Mouse (Mus musculus) stomach, postnatal 0 days (tissue): ENCODE results near the gene Cdyl.

ENCODE experiments used
- CTCF ChIP-seq: IDR thresholded peaks from 2 replicates; pipeline ENCODE4 v1.5.1; 2016; ENCODE audit warnings: antibody characterized with exemption, low read depth, mild to moderate bottlenecking, moderate library complexity
- EP300 ChIP-seq: optimal IDR thresholded peaks from 2 replicates; pipeline ENCODE3; 2016; ENCODE audit warnings: antibody characterized with exemption

- TF ChIP-seq CTCF (no peak), EP300 (no peak)
These were observed 9.3 kb upstream of the Cdyl start for GRCm38 (mm10) chr13:35650284-35650872.
